Mouse (Mus musculus): Measurements from ENCODE around the gene Gpr21. TPM values are rescaled to one million over a fixed set of nuclear protein-coding genes. Genes with fewer than 3 reads are reported as not detected.

The Gpr21 gene
- total and polyA plus RNA-seq, 2 experiments from 2014 or later: 8.3 to 46.5 TPM

DNA sequence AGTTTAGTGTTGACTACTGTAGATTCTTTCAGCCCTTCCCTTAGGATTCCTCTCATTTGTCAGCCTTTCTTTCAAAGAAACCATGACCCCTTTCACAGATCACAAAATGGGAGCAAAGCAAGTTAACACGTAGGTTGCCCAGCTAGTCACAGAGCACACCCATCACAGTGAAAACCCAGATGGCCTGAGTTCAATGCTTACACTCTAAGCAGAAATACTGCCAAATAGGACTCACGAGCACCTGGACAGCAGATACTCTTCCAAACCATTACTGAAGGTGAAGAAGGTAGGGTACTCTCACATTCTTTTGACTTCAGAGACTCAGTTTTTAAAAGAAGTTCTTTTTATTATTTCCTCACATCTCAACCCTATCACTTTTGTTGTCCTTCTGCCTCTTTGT is 40.2 kb downstream of the Gpr21 start:
- H3K4me1 ChIP-seq (ENCODE audit: insufficient read depth, low read length): no peaks in the 10 kb centered on the region
- no peak for TF ChIP-seq CTCF (IDR thresholded peaks at IDR 0.05)
- no peaks in the 10 kb centered on the region for H3K27me3 ChIP-seq (ENCODE audit: insufficient read depth, low read length)
- ATAC-seq (ENCODE audit: low FRiP score) (no peak), DNase-seq (ENCODE audit: low spot score) (no peak)
- H3K9ac ChIP-seq (replicated peaks; ENCODE audit: low read length, poor library complexity, severe bottlenecking): no peak overlapping the region
- WGBS: 85% methylated on average over 2 of the region's 2 CpGs
- no peak overlapping the region for H3K4me3 ChIP-seq (ENCODE audit: low read depth, low read length)
- no peak overlapping the region for H3K4me2 ChIP-seq (ENCODE audit: low read depth, low read length, poor library complexity, severe bottlenecking)
- H3K36me3 ChIP-seq (ENCODE audit: insufficient read depth, low read length): peaks cover 46% of the 10 kb centered on the region
- no peaks in the 10 kb centered on the region for H3K9me3 ChIP-seq (ENCODE audit: low read length)
- H3K27ac ChIP-seq (ENCODE audit: low read depth, low read length): no peak overlapping the region

DNA sequence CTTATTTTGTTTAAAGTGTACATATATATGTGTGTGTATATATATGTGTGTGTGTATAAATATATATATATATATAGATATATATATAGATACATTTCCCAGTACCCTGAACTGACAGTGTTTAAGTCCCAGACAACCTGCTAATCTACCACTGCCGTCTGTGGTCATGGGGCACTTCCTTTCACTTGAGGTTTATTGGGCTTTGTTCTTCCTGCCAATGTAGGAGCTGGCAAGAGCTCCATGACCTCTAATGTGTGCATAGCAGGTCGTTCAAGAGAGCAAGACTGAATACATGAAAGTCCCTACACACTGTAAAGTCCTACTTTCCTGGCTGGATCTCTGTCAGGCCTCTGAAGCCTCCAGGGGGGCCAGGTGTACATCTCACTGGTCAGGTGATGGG is 49.4 kb downstream of the Gpr21 start:
- no peak overlapping the region for H3K27ac ChIP-seq (ENCODE audit: low read depth, low read length)
- no peak overlapping the region for H3K9ac ChIP-seq (replicated peaks; ENCODE audit: low read length, poor library complexity, severe bottlenecking)
- H3K4me2 ChIP-seq (ENCODE audit: low read depth, low read length, poor library complexity, severe bottlenecking): no peak overlapping the region
- H3K4me3 ChIP-seq (ENCODE audit: low read depth, low read length): no peak overlapping the region
- H3K36me3 ChIP-seq (ENCODE audit: insufficient read depth, low read length): peaks cover 50% of the 10 kb centered on the region
- no peaks in the 10 kb centered on the region for H3K9me3 ChIP-seq (ENCODE audit: low read length)
- 76% methylated on average over 2 of the region's 2 CpGs for WGBS
- H3K4me1 ChIP-seq (ENCODE audit: insufficient read depth, low read length): no peaks in the 10 kb centered on the region
- no peak for TF ChIP-seq CTCF (IDR thresholded peaks at IDR 0.05)
- ATAC-seq (ENCODE audit: low FRiP score) (no peak), DNase-seq (ENCODE audit: low spot score) (no peak)
- no peaks in the 10 kb centered on the region for H3K27me3 ChIP-seq (ENCODE audit: insufficient read depth, low read length)

DNA sequence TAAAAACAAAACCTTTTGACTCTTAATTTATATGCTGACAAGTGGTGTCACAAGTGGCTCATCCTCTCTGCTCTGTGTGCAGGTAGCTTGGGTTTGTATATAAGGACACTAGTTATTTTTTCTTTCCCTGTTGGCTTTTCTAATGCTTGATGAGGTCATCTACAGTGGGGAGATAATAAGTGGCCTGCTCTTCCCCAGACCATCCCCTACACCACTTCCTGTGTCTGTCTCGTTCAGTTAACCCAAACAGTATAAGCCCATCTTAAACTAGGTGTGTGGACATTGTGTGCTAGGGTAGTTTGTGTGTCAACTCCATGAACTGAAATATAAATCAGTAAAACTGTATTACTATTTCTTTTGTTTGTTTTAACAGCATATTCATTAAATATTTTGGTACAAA is 49.9 kb downstream of the Gpr21 start:
- TF ChIP-seq CTCF (IDR thresholded peaks at IDR 0.05): no peak
- no peak for ATAC-seq (ENCODE audit: low FRiP score)
- Histone ChIP-seq H3K4me3 (ENCODE audit: low read depth, low read length) (no peak overlapping the region), H3K36me3 (ENCODE audit: insufficient read depth, low read length) (peaks cover 50% of the 10 kb centered on the region), H3K9me3 (ENCODE audit: low read length) (no peaks in the 10 kb centered on the region), H3K4me2 (ENCODE audit: low read depth, low read length, poor library complexity, severe bottlenecking) (no peak overlapping the region), H3K27me3 (ENCODE audit: insufficient read depth, low read length) (no peaks in the 10 kb centered on the region), H3K9ac (replicated peaks; ENCODE audit: low read length, poor library complexity, severe bottlenecking) (no peak overlapping the region), H3K4me1 (ENCODE audit: insufficient read depth, low read length) (no peaks in the 10 kb centered on the region), H3K27ac (ENCODE audit: low read depth, low read length) (no peak overlapping the region)
- 78% methylated on average over 1 of the region's 1 CpGs for WGBS
- no peak for DNase-seq (ENCODE audit: low spot score)

DNA sequence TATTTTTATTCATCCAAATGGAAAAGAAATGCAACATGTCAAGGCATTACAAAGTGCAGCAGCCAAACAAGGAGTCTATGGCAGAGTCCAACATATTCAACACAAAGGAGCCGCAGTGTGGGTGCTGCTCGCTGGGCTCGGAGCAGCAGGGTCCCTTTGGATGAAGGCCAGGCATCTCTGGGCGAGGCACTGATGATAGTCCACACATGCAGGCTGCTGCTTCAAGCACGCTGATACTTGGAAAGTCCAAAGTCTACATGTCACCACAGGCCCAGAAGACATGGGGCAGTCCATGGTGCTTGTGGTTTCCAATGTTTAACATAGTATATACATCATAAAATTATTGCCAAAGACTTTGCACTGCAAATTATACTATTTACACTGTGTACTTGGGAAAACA is 53.8 kb downstream of the Gpr21 start:
- Histone ChIP-seq H3K36me3 (ENCODE audit: insufficient read depth, low read length) (peaks cover 24% of the 10 kb centered on the region), H3K4me2 (ENCODE audit: low read depth, low read length, poor library complexity, severe bottlenecking) (no peak overlapping the region), H3K27me3 (ENCODE audit: insufficient read depth, low read length) (no peaks in the 10 kb centered on the region), H3K9me3 (ENCODE audit: low read length) (no peaks in the 10 kb centered on the region), H3K27ac (ENCODE audit: low read depth, low read length) (no peak overlapping the region), H3K4me3 (ENCODE audit: low read depth, low read length) (no peak overlapping the region), H3K4me1 (ENCODE audit: insufficient read depth, low read length) (no peaks in the 10 kb centered on the region), H3K9ac (replicated peaks; ENCODE audit: low read length, poor library complexity, severe bottlenecking) (no peak overlapping the region)
- no peak for ATAC-seq (ENCODE audit: low FRiP score)
- TF ChIP-seq CTCF (IDR thresholded peaks at IDR 0.05): no peak
- WGBS: 76% methylated on average over 5 of the region's 5 CpGs
- peak; percentile 32 for DNase-seq (ENCODE audit: low spot score)

Other genes starting within 250 kb of the Gpr21 start
- not detected in 2 replicates for gene Olfr368, start 189.8 kb upstream of the Gpr21 start, total RNA-seq (2014; rRNA removed)
- gene Olfr368, start 189.8 kb upstream of the Gpr21 start, polyA plus RNA-seq (2015; fragmentation: Nextera tagmentation; extraction: Ambion mirVana): not detected in 2 replicates
- 35.5 and 41.7 TPM in 2 replicates for gene Pdcl, start 157.0 kb upstream of the Gpr21 start, total RNA-seq (2014; rRNA removed)
- gene Pdcl, start 157.0 kb upstream of the Gpr21 start, polyA plus RNA-seq (2015; fragmentation: Nextera tagmentation; extraction: Ambion mirVana): 32.8 and 35.0 TPM in 2 replicates
- 56.2 and 70.4 TPM in 2 replicates for gene Rc3h2, start 93.4 kb upstream of the Gpr21 start, total RNA-seq (2014; rRNA removed)
- gene Rc3h2, start 93.4 kb upstream of the Gpr21 start, polyA plus RNA-seq (2015; fragmentation: Nextera tagmentation; extraction: Ambion mirVana): 9.0 and 13.3 TPM in 2 replicates
- 14.3 and 15.1 TPM in 2 replicates for gene Zbtb26, start 73.2 kb upstream of the Gpr21 start, total RNA-seq (2014; rRNA removed)
- 2.5 and 2.6 TPM in 2 replicates for gene Zbtb26, start 73.2 kb upstream of the Gpr21 start, polyA plus RNA-seq (2015; fragmentation: Nextera tagmentation; extraction: Ambion mirVana)
- 30.6 and 37.9 TPM in 2 replicates for gene Zbtb6, start 73.2 kb upstream of the Gpr21 start, total RNA-seq (2014; rRNA removed)
- gene Zbtb6, start 73.2 kb upstream of the Gpr21 start, polyA plus RNA-seq (2015; fragmentation: Nextera tagmentation; extraction: Ambion mirVana): 9.2 and 9.5 TPM in 2 replicates
- gene Rabgap1, start 73.1 kb upstream of the Gpr21 start, total RNA-seq (2014; rRNA removed): 65.0 and 89.4 TPM in 2 replicates
- gene Rabgap1, start 73.1 kb upstream of the Gpr21 start, polyA plus RNA-seq (2015; fragmentation: Nextera tagmentation; extraction: Ambion mirVana): 38.9 and 45.2 TPM in 2 replicates
- gene Strbp, start 187.5 kb downstream of the Gpr21 start, total RNA-seq (2014; rRNA removed): 118 and 121 TPM in 2 replicates
- gene Strbp, start 187.5 kb downstream of the Gpr21 start, polyA plus RNA-seq (2015; fragmentation: Nextera tagmentation; extraction: Ambion mirVana): 87.1 and 105 TPM in 2 replicates